Mouse (Mus musculus) CD4-positive, CD25-positive, alpha-beta regulatory T cell, adult 2 months (primary cell): ENCODE data around the gene Slc4a11.
A peak's percentile ranks its signal among the peaks of the same experiment; 100 is the strongest.
"Not testable (repeated sequence)": the region's sequence is repeated elsewhere in the genome, so short reads cannot be mapped to it uniquely, and the experiment has no call there.

Source experiments
- DNase-seq: peaks from one replicate; pipeline ENCODE4 v3.0.0-alpha.2; 2012; ENCODE audit warnings: low read depth, low spot score

Gene Slc4a11

DNA sequence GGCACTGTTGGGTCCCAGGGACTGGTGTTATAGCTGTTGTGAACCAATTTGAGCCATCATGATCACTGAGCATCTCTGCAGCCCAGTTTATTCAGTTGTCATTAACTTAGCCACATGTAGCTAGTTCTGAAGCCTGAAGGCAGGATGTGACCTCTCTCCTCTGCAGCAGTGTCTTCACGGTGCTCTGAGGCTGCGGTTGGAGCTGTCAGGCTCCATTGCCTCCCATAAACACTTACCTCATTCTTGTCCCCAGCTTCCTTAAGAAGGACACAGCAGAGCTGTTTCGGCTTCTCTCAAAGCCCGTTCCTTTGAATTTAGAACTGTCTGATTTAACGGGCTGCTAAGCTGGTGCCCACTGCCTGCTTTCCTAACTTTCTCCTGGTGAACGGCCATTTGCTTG, 17.4 kb downstream of the Slc4a11 start:
- no peak for DNase-seq

DNA sequence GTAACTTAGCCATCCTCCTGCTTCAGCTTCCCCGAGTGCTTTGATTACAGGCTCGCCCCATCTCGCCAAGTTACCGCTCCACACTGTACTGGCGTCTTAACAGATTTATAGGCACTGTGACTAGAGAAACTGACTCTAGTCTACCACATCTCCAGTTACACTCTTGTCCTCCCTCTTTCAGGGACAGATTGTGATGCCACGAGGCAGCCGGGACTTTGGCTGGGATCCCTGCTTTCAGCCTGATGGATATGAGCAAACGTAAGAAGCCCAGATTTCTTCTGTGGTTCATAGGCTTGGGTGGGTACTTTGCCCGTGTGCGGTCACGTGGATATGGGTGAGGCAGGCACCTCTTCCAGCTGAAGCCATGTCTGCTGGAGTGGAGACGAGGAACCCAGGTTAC, 18.2 kb downstream of the Slc4a11 start:
- DNase-seq: no peak

DNA sequence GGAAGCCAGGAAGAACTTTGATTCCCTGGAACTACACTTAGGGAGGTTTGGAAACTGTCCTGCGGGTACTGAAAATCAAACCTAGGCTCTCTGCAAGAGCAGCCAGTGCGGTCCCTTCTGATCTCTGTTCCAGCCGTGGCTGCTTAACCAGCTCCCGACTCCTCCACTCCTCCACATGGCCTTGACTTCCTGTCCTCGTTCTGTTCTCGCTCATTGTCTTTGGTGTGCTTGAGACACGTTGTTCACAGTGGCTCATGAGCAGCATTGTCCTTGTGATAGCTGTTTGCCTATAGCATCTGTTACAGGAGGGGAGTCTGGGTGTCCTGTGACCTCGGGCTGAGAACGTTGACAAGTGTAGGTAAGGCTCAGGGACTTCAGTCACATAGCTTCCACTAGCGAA, 20.1 kb downstream of the Slc4a11 start:
- no peak for DNase-seq

DNA sequence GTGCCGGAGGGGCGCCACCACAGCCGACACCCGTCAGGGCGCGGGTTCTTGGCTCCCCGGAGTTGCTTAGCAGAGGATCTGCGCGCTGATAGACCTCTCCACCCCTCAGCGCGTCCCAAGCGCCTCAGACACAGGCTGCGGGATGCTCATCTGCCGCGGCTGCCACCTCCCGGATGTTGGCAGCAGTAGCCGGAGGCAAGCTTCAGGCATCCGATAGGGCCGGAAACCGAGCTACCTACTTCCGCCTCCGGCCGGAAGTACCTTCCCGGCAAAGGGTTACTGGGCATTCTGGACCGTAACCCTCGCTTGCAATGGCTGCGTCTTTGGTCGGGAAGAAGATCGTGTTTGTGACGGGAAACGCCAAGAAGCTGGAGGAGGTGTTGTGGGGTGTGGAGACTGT, 29.8 kb downstream of the Slc4a11 start, which contains the start of gene Itpa:
Gene Itpa (plus strand): TSS at position 52 of the 400 bp plus-strand sequence.
- peak; percentile 92 for DNase-seq

DNA sequence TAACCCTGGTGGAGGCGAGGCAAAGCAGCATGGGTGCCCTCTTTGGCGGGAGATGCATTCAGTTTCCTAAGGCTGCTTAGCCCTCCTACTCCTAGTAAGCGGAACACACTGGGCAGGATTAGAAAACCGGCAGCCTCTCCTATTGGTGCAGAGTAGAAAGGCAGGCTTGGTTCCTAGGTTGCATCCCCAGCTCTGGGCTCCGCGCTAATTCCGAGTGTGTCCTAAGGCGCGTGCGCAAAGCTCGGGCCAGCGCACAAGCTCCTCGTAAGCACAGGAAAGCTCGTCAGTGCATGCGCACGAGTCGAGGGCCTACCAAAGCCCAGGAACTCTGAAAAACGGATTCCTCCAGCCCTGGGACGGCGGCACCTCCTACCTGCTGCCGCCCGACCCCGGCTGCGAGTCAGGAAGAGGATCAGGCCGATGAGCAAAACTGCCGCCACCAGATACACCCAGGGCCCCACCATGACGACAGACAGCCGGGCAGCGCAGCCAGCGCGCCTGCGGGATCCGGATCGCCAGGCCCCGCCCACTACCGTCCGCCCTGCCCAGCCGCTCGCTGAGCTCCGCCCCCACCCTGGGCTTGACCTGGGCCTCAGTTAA, 33.1 kb downstream of the Slc4a11 start, which contains the start of gene Ddrgk1:
Gene Ddrgk1 (minus strand): TSS at position 558 of the 600 bp plus-strand sequence.
- DNase-seq: peak; percentile 94

DNA sequence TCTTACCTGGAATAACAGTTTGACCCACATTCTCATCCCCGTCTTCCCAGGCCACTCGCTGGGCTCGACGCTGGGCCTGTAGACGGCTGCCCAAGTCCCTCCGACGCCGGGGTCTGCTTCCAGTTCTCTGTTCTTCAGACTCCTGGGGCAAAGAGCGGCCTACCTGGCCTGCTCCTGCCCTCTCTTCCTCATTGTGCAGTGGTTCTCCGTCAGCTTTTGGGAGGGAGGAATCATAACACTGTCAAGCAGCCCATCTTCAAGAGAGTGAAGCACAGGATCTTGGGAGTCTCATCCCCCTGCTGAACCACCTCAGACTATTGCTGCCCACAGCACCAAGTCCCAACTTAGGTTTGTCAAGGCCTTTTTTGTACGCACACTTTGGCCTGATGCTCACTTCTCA, 34.0 kb downstream of the Slc4a11 start:
- DNase-seq: no peak

DNA sequence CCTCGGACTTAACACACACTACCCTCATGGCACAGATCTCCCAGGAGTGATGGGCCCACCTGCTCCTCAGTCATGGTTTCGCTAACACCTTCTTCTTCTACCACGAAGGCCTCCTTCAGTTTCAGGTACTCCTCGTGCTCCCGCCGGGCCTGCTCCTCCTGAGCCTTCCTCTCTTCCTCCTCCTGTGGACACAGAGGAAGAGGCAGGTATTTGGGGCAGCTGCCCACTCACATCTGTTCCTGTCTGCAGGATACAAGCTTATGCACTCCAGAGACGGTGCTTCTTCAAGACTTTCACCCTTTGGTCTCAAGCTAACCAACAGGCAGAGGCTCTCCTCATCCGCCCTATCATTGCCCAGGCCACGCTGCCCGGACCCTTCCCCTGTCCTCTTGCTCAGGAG, 38.8 kb downstream of the Slc4a11 start:
- no peak for DNase-seq

DNA sequence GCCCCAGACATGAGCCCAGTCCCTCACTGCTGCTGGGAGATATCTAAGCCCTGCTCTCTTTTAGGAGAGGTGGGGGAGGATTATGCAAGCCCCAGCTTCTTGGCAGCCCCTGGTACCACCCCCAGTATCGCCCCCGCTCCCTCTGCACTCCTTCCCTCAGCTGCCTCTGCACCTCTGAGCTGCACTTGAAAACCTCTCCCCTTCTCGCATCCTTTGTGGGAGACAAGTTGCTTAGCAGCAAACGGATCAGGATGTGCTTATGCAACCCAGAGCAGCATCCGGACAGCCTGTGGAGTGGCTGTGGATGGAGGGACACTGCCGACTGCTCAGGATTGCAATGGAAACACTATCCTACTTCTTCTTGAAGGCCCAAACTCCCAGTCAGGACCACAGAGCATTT, 39.8 kb downstream of the Slc4a11 start:
- no peak for DNase-seq

DNA sequence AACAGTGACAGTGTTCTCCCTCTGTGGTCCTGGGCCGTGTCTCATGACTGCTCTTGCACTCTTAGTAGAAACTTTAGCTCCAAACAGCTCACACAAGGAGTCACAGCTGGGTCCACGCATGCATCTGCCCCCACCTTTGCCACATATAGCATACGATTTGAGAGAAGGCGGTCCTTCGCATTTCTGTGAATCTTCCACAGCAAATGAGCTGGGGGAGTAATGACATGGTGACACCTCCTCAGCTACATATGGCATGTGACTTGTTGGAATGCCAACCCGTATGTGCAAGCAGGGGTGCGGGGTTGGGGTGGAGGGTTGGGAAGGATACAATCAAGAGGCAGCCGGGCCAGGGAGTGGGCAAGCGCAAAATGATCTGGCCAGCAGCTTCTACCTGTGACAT, 40.8 kb downstream of the Slc4a11 start:
- no peak for DNase-seq

DNA sequence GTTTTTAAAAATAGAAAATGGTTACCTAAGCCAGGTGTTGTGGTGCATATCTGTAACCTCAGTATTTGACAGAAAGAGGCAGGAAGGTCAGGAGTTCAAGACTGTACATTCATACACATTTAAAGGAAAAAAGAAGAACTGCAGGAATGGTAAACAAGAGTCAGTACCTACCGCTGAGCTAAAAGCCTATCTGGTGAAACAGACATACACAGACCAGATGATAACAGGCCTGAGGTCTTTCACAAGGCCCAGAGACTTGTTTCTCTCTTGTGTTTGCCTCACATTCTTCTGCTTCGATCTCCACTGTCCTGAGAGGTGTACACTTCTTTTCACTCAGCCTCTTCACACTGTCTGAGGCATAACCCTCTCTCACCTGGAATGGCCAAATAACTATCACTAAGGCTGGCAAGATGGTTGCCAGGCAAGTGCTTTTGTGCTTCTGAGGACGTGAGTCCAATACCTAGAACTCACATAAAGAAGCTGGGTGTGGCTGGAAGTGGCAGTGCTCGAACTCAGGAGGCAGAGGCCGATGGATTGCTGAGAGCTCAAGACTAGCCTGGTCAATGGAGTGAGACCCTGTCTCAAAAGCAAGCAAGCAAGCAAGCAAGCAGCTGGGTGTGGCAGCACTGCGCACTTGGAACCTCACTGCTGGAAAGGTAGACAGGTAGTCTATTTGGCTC, 41.5 kb downstream of the Slc4a11 start:
- no peak for DNase-seq

DNA sequence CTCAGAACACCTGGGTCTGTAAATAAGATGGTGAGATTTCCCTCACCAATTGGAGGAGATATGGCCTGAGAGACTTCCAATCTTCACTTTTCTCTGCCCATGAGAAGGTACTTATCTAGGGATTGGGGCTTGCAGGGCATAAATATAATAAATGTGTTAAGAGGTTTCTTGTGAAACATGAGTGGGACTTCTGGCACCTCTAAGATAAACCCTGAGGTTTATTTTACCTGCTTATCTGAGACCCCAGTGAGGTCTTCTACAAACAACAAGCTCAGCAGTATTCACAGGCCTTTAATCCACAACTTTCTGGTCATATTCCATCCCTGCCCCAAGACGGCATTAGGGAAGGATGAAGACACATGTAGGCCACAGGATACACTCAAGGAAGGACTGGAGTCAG, 43.6 kb downstream of the Slc4a11 start:
- DNase-seq: no peak

DNA sequence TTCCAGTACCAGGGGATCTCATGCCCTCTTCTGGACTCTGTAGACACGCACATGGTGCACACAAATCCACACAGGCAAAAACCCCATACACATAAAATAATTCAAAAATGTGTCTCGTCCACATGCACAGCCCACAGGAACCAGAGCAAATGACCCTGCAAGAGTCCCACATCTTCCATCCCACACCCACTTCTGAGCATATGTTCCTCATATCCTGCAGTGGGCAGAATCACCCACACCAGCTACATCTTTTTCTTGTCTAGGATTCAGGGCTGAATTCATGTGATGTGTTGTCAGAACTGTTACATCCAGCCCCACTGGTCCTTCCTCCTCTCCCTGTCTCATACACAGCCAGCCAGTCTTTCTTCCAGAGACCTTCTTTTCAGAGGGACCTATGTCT, 44.0 kb downstream of the Slc4a11 start:
- DNase-seq: no peak

DNA sequence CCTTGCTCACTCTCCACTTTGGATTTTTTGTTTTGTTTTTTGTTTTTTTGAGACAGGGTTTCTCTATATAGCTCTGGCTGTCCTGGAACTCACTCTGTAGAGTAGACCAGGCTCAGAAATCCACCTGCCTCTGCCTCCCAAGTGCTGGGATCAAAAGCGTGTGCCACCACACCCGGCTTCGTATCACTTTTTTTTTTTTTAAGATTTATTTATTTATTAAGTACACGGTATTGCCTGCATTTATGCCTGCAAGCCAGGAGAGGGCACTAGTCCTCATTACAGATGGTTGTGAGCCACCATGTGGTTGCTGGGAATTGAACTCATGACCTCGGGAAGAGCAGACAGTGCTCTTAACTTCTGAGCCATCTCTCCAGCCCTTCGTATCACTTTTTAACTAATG, 48.3 kb downstream of the Slc4a11 start:
- not testable (repeated sequence) for DNase-seq

DNA sequence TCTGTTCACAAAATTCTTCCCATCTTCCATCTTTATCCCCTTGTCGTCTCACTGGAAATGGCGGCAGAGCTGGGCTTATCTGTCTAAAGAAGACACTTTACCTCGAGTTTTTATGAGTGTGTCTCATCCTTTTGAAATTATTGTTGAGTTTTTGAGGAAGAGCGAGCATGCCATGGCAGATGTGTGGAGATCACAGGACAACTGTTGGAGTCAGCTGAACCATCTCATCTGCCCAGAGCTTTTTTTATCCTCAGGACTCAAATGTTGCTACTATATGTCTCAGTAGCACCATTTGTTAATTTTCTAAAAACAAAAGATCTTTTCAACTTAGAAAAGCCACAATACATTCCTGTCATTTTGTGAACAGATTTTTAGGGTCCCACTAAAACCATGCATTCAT, 52.1 kb downstream of the Slc4a11 start:
- no peak for DNase-seq

DNA sequence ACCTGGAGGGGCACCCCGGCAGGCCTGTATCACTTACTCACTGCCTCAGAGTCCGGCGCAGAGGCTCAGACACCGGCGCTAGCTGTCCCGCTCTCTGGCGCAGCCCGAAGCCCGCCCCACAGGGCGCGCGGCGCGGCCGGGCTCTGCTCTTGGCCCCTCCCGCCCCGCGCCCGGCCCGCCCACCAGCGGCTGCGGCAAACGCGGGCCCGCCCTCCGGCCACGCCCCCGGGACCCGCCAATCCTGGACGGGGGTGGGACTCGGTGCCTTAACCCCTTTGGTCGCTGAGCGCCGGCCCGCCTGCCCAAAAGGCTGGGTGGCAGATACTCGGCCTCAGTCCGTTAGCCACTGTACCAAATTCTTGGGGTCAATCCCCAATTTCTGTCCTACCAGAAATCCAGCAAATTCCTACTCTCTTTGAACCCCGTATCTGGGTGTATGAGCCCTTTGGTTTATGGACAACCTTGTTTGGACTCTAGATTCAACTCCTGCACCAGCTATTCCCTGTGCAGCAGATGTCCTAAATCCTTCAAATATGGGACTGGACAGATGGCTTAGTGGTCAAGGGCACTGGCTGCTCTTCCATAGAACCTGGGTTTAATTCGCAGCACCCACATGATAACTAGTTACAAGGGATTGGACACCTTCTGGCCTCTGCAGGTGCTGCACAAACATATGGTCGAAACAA, 54.5 kb downstream of the Slc4a11 start, which contains the start of gene Lzts3:
Gene Lzts3 (minus strand): TSS at position 120 of the 686 bp plus-strand sequence.
- peak; percentile 90 for DNase-seq

DNA sequence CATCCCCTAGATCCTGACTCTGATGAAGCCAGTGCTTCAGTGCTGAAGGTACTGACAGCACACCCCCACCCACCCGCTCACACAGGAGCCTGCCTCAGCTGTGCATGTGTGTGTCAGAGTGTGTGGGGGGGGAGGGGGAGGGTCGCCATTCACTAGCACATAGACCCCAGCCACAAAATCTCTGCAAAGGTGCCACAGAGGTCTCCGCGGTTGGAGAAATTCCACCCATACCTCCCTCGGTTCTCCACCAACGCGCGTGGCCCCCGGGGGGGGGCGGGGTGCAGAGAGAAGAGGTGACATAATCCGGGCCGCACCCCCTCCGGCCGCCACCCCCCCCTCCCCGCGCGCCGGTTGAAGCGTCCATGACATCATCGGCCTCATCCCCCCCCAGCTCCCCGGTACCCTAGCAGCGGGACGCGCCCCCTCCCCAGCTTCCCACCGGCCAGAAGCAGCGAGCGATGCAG, 55.1 kb downstream of the Slc4a11 start:
- peak; percentile 59 for DNase-seq

DNA sequence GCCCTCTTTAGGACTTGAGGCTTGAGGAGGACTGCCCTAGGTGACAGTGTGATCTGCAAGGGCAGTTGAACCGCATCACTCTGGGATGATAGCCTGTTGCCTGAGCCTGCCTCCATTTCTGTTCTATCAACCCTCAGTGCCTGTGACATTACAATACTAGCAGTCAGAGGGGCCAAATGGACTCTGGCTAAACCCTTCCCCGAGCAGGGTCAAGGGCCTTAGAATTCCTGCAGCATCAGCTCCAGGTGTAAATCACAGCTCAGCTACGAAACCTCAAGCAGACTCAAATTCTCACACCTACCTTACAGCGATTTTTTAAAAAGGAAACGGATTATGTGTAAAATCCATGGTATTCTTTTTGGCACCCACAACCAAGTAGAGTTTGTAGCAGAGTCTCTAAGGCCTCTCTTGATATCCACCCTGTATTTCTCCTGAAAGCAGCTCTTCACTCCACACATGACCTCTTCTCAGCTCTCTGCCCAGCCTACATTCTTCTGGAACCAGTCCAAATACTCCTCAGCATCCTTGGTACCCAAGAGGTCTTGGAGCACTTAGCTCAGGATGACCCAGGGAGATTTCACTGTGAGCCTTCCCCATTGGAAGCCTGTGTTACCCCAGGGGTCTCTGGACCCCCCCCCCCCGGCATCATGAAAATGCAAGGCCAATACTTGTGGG, 55.8 kb downstream of the Slc4a11 start:
- DNase-seq: no peak

DNA sequence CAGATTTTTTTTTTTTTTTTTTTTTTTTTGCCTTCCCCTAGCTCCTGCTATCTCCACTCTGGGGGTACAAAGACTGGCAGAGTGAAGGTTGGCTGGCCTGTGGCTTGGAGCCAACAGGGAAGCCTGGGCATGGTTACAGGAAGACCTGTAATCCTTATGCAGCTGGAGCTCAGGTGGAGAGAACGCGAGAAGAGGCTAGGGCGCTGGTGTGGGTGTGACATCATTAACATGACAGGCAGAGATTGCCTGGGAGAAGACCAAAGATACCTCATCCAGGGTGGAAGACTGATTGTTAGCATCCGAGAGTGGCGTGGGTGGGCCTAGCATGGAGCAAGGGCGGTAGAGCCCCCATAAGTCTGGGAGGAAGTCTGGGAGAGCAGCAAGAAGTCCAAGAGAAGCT, 58.0 kb downstream of the Slc4a11 start:
- no peak for DNase-seq

DNA sequence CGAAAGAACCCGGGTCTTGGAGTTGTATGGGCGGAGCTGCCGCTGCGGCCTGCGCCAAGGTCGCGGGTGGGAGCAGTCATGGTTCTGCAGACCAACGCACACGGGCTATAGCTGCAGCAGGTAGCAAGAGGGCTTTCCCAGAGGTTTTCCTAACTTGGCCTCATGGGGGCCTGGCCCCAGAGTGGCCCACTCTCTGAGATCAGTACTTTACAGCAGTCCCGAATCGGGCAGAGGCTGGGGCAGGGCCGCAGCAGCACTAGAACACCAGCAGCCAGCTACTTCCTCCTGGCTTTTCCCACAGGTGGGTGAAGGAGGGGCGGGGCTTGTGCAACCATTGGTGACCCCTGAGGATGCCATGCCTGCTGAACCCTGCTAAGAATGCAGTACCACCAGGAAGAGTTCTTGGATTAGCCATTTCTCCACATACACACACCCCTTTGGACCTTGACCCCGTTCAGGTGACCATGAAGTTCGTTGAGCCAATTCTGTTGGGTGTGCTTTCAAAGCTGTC, 59.2 kb downstream of the Slc4a11 start:
- no peak for DNase-seq

DNA sequence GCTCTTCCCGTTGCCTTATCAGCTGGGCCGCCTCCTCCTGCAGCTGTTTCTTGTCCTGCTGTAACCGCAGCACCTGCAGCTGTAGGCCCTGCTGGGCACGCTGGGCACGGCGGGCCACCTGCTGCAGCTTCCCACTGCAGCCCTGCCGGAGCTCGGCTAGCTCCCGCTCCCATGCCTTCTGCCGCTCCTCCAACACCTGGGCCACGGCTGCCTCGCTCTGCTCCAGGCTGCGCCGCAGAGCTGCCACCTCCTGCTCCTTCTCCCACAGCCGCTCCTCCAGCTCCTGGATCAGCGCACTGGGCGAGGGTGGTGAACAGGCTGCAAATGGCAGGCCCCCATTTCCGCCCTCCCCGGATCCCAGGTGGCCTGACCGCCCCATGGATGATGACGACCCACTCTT, 61.5 kb downstream of the Slc4a11 start:
- DNase-seq: peak; percentile 44

DNA sequence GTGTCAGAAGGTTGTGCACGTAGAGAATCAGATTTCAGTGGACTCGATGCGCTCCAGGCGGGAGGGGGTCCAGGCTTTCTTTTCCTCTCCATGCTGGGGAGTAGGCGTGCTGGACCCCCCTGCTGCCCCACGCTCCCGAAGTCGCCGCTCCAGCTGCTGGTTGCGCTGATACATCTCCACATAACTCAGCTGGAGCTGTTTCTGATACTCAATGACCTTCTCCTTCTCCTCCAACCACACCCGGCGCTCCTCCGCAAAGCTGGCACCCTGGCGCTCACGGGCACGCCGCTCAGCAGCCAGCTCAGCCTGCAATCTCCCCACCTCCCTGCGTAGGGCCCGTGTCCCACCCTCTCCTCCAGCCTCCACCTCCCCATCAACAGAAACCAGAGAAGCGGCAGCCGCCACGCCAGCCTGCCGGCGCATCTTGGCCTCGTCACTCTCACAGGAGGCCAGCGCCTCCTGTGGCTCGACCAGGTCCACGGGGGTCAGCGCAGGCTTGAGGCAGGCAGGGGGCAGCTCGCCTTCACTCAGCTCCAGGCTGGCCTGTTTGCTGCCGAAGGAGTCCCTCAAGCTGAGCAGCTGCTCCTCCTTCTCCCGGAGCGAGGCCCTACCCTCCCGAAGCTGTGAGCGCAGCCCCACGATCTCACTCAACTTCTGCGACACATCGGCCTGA, 62.4 kb downstream of the Slc4a11 start:
- peak; percentile 43 for DNase-seq
